Mouse (Mus musculus) right cerebral cortex, adult 18-20 months (tissue): ENCODE measurements around the gene Lrtm1.

Experiments used
- DNase-seq: peaks from one replicate; pipeline ENCODE4 v3.0.0; 2022; ENCODE audit warnings: mixed read lengths

The Lrtm1 gene

GRCm38 (mm10) chr14:29017883-29018282, at the start of gene Lrtm1:
Gene Lrtm1 (plus strand): TSS chr14:29018208.
- DNase-seq, result no peak

- peak; percentile 57 for DNase-seq
Measured at GRCm38 (mm10) chr14:28969247-28969646, 48.8 kb upstream of the Lrtm1 start.

- DNase-seq, result no peak
Measured at GRCm38 (mm10) chr14:28972620-28973019, 45.4 kb upstream of the Lrtm1 start.

GRCm38 (mm10) chr14:28979230-28979629, 38.8 kb upstream of the Lrtm1 start:
- peak; percentile 11 for DNase-seq

GRCm38 (mm10) chr14:28980482-28980881, 37.5 kb upstream of the Lrtm1 start:
- no peak for DNase-seq

GRCm38 (mm10) chr14:28984276-28984675, 33.7 kb upstream of the Lrtm1 start:
- DNase-seq, result no peak

GRCm38 (mm10) chr14:28988211-28988900, 29.7 kb upstream of the Lrtm1 start:
- DNase-seq, result no peak

- DNase-seq, result no peak
Measured at GRCm38 (mm10) chr14:28996569-28996968, 21.4 kb upstream of the Lrtm1 start.

GRCm38 (mm10) chr14:29005228-29005840, 12.7 kb upstream of the Lrtm1 start:
- DNase-seq, result no peak

GRCm38 (mm10) chr14:29009644-29010043, 8.4 kb upstream of the Lrtm1 start:
- no peak for DNase-seq

- DNase-seq, result no peak
Measured at GRCm38 (mm10) chr14:29013161-29013560, 4.8 kb upstream of the Lrtm1 start.

GRCm38 (mm10) chr14:29014680-29015079, 3.3 kb upstream of the Lrtm1 start:
- DNase-seq, result no peak

GRCm38 (mm10) chr14:29015896-29016295, 2.1 kb upstream of the Lrtm1 start:
- no peak for DNase-seq

- no peak for DNase-seq
Measured at GRCm38 (mm10) chr14:29018316-29019000, 450 bp downstream of the Lrtm1 start.

GRCm38 (mm10) chr14:29021295-29021694, 3.3 kb downstream of the Lrtm1 start:
- no peak for DNase-seq

GRCm38 (mm10) chr14:29023246-29023645, 5.2 kb downstream of the Lrtm1 start:
- DNase-seq, result no peak

GRCm38 (mm10) chr14:29025335-29025734, 7.3 kb downstream of the Lrtm1 start:
- DNase-seq, result no peak

GRCm38 (mm10) chr14:29027276-29027675, 9.3 kb downstream of the Lrtm1 start:
- DNase-seq, result no peak

GRCm38 (mm10) chr14:29028391-29029106, 10.5 kb downstream of the Lrtm1 start:
- DNase-seq, result no peak

GRCm38 (mm10) chr14:29029107-29029469, 11.1 kb downstream of the Lrtm1 start:
- DNase-seq, result no peak

- DNase-seq, result no peak
Measured at GRCm38 (mm10) chr14:29029896-29030420, 11.9 kb downstream of the Lrtm1 start.

- DNase-seq, result no peak
Measured at GRCm38 (mm10) chr14:29030519-29030918, 12.5 kb downstream of the Lrtm1 start.

- no peak for DNase-seq
Measured at GRCm38 (mm10) chr14:29031858-29032395, 13.9 kb downstream of the Lrtm1 start.
